Mouse (Mus musculus): Measurements from ENCODE around the gene Kansl1. TPM values are rescaled to one million over a fixed set of nuclear protein-coding genes. Genes with fewer than 3 reads are reported as not detected.
A peak's percentile ranks its signal among the peaks of the same experiment; 100 is the strongest.

Kansl1 gene
- total RNA-seq (2014; rRNA removed) (65.3 and 67.6 TPM in 2 replicates), polyA plus RNA-seq (2015; fragmentation: Nextera tagmentation; extraction: Ambion mirVana) (19.5 and 22.0 TPM in 2 replicates)

DNA sequence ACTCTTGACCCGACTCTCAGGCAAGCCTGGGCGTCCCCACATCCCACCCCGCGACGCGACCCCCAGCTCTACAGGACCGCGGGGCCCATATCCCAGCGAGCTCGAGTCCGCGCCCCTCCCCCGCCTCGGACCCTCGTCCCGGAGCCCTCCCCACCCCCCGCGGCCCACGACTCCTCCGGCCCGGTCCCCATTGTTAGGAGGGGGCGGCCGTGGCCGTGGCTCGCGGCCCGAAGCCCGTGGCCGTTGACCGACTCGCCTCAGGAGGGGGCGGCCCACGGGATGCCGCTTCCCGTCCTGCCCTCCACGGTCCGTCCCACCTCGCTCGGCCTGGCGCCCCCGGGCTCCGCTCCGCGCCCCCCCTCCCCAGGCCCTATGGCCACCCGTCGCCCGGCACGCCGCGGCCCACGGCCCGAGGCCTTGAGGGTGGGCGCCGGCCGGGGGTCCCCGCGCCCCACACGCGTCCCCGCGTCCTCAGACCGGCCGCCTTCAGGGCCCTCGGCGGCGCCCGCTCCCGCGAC lies at the start of gene Kansl1:
Gene Kansl1 (minus strand): TSS at position 111 of the 518 bp plus-strand sequence.
- WGBS: 2% methylated on average over 48 of the region's 69 CpGs
- DNase-seq (no peak), ATAC-seq (peak; percentile 65)
- Histone ChIP-seq H3K36me3 (ENCODE audit: insufficient read depth) (no peaks in the 10 kb centered on the region), H3K27me3 (ENCODE audit: insufficient read depth, low read length) (no peaks in the 10 kb centered on the region), H3K9ac (peak within 1 kb of the TSS; percentile 92), H3K4me1 (ENCODE audit: insufficient read depth) (peaks cover 6% of the 10 kb centered on the region; the same call in 1 of the 2 replicates), H3K27ac (ENCODE audit: low read depth, low read length) (peak within 1 kb of the TSS; percentile 69), H3K4me3 (ENCODE audit: low read depth, low read length) (peak within 1 kb of the TSS; percentile 96), H3K9me3 (ENCODE audit: low read length) (no peaks in the 10 kb centered on the region), H3K4me2 (ENCODE audit: low read depth) (peak within 1 kb of the TSS; percentile 81)
- no peak for TF ChIP-seq CTCF (IDR thresholded peaks at IDR 0.05; ENCODE audit: low read depth)

- Histone ChIP-seq H3K9me3 (ENCODE audit: low read length) (no peaks in the 10 kb centered on the region), H3K27ac (ENCODE audit: low read depth, low read length) (no peak overlapping the region), H3K9ac (no peak overlapping the region), H3K27me3 (ENCODE audit: insufficient read depth, low read length) (no peaks in the 10 kb centered on the region), H3K4me2 (ENCODE audit: low read depth) (no peak overlapping the region), H3K4me3 (ENCODE audit: low read depth, low read length) (no peak overlapping the region), H3K4me1 (ENCODE audit: insufficient read depth) (no peaks in the 10 kb centered on the region), H3K36me3 (ENCODE audit: insufficient read depth) (peaks cover 61% of the 10 kb centered on the region)
- TF ChIP-seq CTCF (IDR thresholded peaks at IDR 0.05; ENCODE audit: low read depth): no peak
- no peak for ATAC-seq
- no peak for DNase-seq
- WGBS: 95% methylated on average over 4 of the region's 4 CpGs
These were observed 43.8 kb upstream of the Kansl1 start for GRCm38 (mm10) chr11:104512436-104512835.

DNA sequence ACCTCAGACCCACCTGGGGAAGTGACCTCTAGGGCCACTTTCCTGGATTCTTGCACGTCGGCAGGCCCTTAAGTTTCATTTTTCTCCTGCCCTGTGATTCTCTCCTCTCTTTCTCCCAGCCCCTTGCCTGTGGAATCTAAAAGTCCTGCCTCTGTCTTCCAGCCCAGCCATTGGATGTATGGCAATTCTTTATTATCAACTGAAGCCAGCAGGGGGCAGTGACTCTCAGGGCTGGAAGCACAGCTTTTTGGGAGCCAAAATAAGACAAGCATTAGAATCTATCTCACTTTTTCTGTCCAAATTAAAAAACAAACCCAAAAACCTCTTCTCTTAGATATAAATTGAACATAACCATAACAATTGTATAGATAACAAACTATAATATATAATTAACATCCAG lies 41.9 kb upstream of the Kansl1 start:
- Histone ChIP-seq H3K36me3 (ENCODE audit: insufficient read depth) (peaks cover 56% of the 10 kb centered on the region), H3K9ac (no peak overlapping the region), H3K27me3 (ENCODE audit: insufficient read depth, low read length) (no peaks in the 10 kb centered on the region), H3K4me3 (ENCODE audit: low read depth, low read length) (no peak overlapping the region), H3K9me3 (ENCODE audit: low read length) (no peaks in the 10 kb centered on the region), H3K4me1 (ENCODE audit: insufficient read depth) (no peaks in the 10 kb centered on the region), H3K4me2 (ENCODE audit: low read depth) (no peak overlapping the region), H3K27ac (ENCODE audit: low read depth, low read length) (no peak overlapping the region)
- 90% methylated on average over 2 of the region's 2 CpGs for WGBS
- ATAC-seq: no peak
- DNase-seq: peak; percentile 40
- TF ChIP-seq CTCF (IDR thresholded peaks at IDR 0.05; ENCODE audit: low read depth): peak; percentile 54

GRCm38 (mm10) chr11:104508455-104508854 lies 39.8 kb upstream of the Kansl1 start:
- peak; percentile 9; the same call in 1 of the 2 replicates for TF ChIP-seq CTCF (IDR thresholded peaks at IDR 0.05; ENCODE audit: low read depth)
- no peak for DNase-seq
- Histone ChIP-seq H3K27me3 (ENCODE audit: insufficient read depth, low read length) (no peaks in the 10 kb centered on the region), H3K4me2 (ENCODE audit: low read depth) (no peak overlapping the region), H3K4me3 (ENCODE audit: low read depth, low read length) (no peak overlapping the region), H3K36me3 (ENCODE audit: insufficient read depth) (peaks cover 61% of the 10 kb centered on the region), H3K9ac (no peak overlapping the region), H3K27ac (ENCODE audit: low read depth, low read length) (no peak overlapping the region), H3K9me3 (ENCODE audit: low read length) (no peaks in the 10 kb centered on the region), H3K4me1 (ENCODE audit: insufficient read depth) (no peaks in the 10 kb centered on the region)
- WGBS: 76% methylated on average over 4 of the region's 4 CpGs
- ATAC-seq: no peak

DNA sequence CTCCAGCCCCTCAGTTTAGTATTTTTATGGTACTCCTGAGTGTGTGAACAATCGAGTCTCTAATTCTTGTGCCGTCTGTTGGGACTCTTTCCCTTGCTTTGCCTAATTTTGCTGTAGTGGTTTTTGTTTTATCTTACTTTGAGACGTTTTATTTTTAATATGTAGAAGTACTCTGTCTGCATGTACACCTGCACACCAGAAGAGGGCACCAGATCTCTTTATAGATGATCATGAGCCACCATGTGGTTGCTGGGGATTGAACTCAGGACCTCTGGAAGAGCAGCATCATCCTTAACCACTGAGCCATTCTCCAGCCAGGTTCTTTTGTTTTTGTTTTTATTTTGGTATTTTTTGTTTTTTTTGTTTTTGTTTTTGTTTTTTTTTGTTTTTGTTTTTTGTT lies 19.6 kb upstream of the Kansl1 start:
- Histone ChIP-seq H3K9me3 (ENCODE audit: low read length) (no peaks in the 10 kb centered on the region), H3K4me2 (ENCODE audit: low read depth) (no peak overlapping the region), H3K4me3 (ENCODE audit: low read depth, low read length) (no peak overlapping the region), H3K36me3 (ENCODE audit: insufficient read depth) (no peaks in the 10 kb centered on the region), H3K27me3 (ENCODE audit: insufficient read depth, low read length) (no peaks in the 10 kb centered on the region), H3K9ac (no peak overlapping the region), H3K27ac (ENCODE audit: low read depth, low read length) (no peak overlapping the region), H3K4me1 (ENCODE audit: insufficient read depth) (no peaks in the 10 kb centered on the region)
- no peak for TF ChIP-seq CTCF (IDR thresholded peaks at IDR 0.05; ENCODE audit: low read depth)
- 87% methylated on average over 3 of the region's 3 CpGs for WGBS
- DNase-seq (no peak), ATAC-seq (no peak)

GRCm38 (mm10) chr11:104481971-104482370 lies 13.3 kb upstream of the Kansl1 start:
- no peak overlapping the region for H3K27ac ChIP-seq (ENCODE audit: low read depth, low read length)
- DNase-seq (no peak), ATAC-seq (no peak)
- H3K36me3 ChIP-seq (ENCODE audit: insufficient read depth): no peaks in the 10 kb centered on the region
- no peaks in the 10 kb centered on the region for H3K9me3 ChIP-seq (ENCODE audit: low read length)
- no peak for TF ChIP-seq CTCF (IDR thresholded peaks at IDR 0.05; ENCODE audit: low read depth)
- no peak overlapping the region for H3K9ac ChIP-seq
- H3K4me2 ChIP-seq (ENCODE audit: low read depth): no peak overlapping the region
- WGBS: 91% methylated on average over 8 of the region's 8 CpGs
- H3K4me1 ChIP-seq (ENCODE audit: insufficient read depth): no peaks in the 10 kb centered on the region
- no peaks in the 10 kb centered on the region for H3K27me3 ChIP-seq (ENCODE audit: insufficient read depth, low read length)
- H3K4me3 ChIP-seq (ENCODE audit: low read depth, low read length): no peak overlapping the region

DNA sequence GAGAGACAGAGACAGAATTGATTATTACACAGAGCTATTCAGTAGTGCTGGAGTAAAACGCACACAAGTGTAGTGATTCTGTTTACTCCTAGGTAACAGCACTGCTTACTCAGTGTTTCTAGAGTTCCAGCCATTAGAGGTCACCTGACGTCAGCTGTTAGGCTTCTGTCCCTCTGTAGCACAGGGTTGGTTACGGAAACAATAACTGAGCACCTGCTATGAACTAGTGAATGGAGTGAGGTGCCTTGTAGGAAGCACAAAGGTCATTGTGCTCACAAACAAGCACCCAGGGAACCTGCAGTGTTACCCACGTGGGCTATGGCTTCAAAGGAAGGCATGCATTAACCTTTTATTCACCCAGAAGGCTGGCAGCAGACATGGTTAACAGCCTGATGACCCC lies 10.8 kb upstream of the Kansl1 start:
- no peak for TF ChIP-seq CTCF (IDR thresholded peaks at IDR 0.05; ENCODE audit: low read depth)
- H3K36me3 ChIP-seq (ENCODE audit: insufficient read depth): no peaks in the 10 kb centered on the region
- H3K9me3 ChIP-seq (ENCODE audit: low read length): no peaks in the 10 kb centered on the region
- WGBS: 65% methylated on average over 4 of the region's 4 CpGs
- no peak overlapping the region for H3K9ac ChIP-seq
- no peak overlapping the region for H3K27ac ChIP-seq (ENCODE audit: low read depth, low read length)
- no peak for ATAC-seq
- H3K4me2 ChIP-seq (ENCODE audit: low read depth): no peak overlapping the region
- no peak for DNase-seq
- H3K4me1 ChIP-seq (ENCODE audit: insufficient read depth): no peaks in the 10 kb centered on the region
- no peaks in the 10 kb centered on the region for H3K27me3 ChIP-seq (ENCODE audit: insufficient read depth, low read length)
- no peak overlapping the region for H3K4me3 ChIP-seq (ENCODE audit: low read depth, low read length)
